Mouse (Mus musculus): Measurements from ENCODE around the gene Usp43. TPM values are rescaled to one million over a fixed set of nuclear protein-coding genes. Genes with fewer than 3 reads are reported as not detected.

The Usp43 gene
- polyA plus RNA-seq, 1 experiment from 2014 or later, result 0.77 TPM

Other genes with a start within 250 kb of the Usp43 start
- not detected in 2 replicates for gene Rcvrn, start 226.8 kb downstream of the Usp43 start, polyA plus RNA-seq (2016; fragmentation: Nextera tagmentation; extraction: Ambion mirVana)
- not detected in 2 replicates for gene Glp2r, start 151.0 kb downstream of the Usp43 start, polyA plus RNA-seq (2016; fragmentation: Nextera tagmentation; extraction: Ambion mirVana)
- gene Gsg1l2, start 147.5 kb downstream of the Usp43 start, polyA plus RNA-seq (2016; fragmentation: Nextera tagmentation; extraction: Ambion mirVana), result not detected in 2 replicates
- gene Dhrs7c, start 124.0 kb downstream of the Usp43 start, polyA plus RNA-seq (2016; fragmentation: Nextera tagmentation; extraction: Ambion mirVana), result not detected in 2 replicates
- 1.4 and 1.9 TPM in 2 replicates for gene Cfap52, start 43.5 kb upstream of the Usp43 start, polyA plus RNA-seq (2016; fragmentation: Nextera tagmentation; extraction: Ambion mirVana)
- gene Stx8, start 44.0 kb upstream of the Usp43 start, polyA plus RNA-seq (2016; fragmentation: Nextera tagmentation; extraction: Ambion mirVana), result 60.3 and 69.7 TPM in 2 replicates